Mouse (Mus musculus) left cerebral cortex, postnatal 10 days (tissue): ENCODE measurements around the gene Cd53. TPM values are rescaled to one million over a fixed set of nuclear protein-coding genes. Genes with fewer than 3 reads are reported as not detected.

Source experiments
- DNase-seq, 2 experiments: peaks; one replicate each; pipeline ENCODE4 v3.0.0; 2021 to 2022; ENCODE audit warnings: low spot score in 2 of 2, mixed read lengths in 1 of 2; ENCODE audit errors: extremely low spot score in 1 of 2
- intact Hi-C: fragments of 180-260 bp; cut with DNase I; formaldehyde crosslinking; loops from one replicate; pipeline ENCODE4 v1.15.1; 2025
- total RNA-seq, 2 experiments: library from RNA; stranded (reverse); gene quantifications; 2 replicates each; pipeline ENCODE4 v1.2.3; 2021

Gene Cd53
- 1 to 10 TPM; 8.1 to 8.3 TPM for total RNA-seq

DNA sequence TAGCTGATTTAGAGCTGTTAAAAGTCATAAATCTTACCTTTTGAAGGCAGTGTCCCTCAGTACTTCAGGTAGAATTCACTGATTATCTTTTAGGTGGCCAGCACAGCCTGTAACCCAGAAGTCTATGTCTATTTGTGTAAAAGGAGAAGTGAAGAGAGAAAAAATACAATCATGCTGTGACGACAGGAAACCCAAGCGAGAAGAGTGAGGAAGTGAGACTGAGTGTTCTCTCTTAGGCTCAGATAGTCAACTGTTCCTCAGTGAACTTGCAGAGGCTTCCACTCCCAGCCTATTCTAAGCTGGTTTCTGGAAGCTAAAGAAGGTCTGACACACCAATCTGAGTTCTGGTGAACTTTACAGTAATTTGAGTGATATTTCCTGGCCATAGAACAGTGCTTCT, at the start of gene Cd53:
Gene Cd53 (minus strand): TSS at position 220 of the 400 bp plus-strand sequence.
- intact Hi-C loops: no loop called here
- peak in 1 of 2 experiments; percentile 1 for DNase-seq

DNA sequence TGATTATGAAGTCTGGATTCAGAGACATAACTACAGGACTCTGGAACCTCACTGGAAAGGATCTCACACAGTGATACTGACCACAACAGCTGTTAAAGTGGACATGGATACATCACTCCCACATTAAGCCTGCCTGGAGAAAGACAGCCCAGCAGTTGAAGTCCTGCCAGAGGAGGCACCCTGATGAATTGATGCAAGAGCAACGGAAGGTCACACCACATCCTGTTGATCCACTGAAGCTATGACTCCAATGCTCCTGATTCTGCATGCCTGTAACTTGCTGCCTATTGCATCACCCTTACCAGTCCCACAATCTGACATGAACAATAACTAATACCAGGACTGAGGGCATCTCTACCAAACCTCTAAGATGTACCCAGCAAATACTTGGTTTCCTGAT, 42.2 kb upstream of the Cd53 start:
- no peak for DNase-seq
- intact Hi-C loops: no loop called here

DNA sequence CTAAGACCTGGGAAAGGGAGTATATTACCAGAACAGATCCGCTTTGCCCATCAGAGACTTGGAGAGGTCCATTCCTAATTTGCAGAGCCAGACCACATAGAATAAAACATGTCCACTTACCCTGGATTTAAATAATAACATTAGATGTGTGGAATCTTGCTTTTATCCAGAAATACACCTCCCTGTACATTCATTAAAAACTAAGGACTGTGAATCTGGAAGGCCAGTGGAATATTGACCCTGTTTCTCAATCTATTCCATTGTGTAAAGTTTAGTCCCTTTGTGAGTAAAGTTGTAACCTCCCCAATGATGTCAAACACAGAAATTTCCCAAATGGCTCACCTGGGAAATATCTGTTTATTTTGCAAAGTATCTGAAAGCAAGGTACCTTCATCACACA, 36.2 kb upstream of the Cd53 start, which contains the start of gene Olfr266:
Gene Olfr266 (minus strand): TSS at position 101 of the 400 bp plus-strand sequence.
- no peak for DNase-seq
- intact Hi-C loops: no loop called here

DNA sequence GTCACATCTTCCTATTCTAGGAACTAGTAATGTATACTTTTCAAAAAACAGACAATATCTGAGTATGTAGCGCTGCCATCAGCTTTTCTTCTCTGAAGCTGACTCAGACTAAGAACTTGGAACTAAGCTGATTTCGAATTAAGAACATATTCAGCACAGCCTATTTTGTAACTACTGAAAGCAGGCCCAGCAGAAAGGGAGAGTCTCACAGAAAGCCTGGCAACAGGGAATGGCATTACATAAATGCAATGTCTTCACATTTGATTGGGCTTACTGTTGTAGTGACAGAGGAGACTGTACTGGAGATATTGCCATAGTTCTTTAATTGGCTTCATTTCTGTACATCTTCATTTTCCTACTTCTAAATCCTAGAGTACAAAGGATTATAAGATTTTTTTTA, 27.7 kb upstream of the Cd53 start:
- intact Hi-C loops: no loop called here
- no peak for DNase-seq

DNA sequence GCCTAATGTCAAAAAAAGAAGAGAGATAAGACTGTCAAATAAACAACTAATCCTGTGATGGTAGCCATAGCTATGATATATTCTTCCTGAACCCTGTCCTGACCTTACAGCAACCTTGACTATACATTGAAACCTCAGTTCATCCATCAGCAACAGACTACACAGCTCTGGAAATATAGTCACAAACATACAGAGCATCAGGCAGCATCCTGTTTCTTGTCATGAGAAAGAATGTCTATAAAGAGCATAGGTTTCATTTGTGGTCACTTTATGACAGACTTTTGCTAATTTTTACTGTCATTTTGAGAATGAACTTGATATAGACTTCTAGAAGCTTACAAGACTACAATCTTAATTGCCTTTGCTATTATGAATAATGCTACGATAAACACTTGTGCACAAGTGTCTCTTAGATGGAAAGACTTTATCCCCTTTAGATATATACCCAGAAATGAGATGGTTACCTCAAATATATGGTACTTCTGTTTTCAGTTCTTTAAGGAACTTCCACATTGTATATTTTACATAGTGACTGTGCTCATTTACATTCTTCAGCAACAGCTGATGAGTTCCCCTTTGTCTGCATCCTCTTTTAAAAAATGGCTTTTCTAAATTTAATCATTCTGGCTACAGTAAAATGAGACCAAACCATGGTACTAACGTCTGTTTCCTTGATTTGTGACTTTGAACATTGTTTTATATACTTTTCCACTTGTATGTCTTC, 19.2 kb upstream of the Cd53 start:
- intact Hi-C loops: no loop called here
- no peak for DNase-seq

DNA sequence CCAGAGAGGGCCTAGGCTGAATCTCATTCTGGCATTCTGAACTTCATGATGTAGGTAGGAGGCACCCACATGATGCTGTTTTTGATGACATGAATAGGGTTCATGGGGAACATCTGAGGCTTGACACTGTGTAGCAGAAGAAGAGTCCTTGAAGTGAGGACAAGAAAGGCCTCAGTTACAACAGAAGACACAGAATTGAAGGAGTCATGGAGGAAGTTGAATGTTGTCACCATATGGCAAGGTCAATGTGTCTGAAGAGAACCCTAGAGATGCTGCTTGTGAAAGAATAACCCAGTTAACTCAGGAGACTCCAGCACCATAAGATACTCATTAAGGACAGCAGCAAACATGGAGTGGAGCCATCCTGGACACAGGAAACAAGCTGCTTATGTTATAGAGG, 8.1 kb upstream of the Cd53 start:
- no peak for DNase-seq
- intact Hi-C loops: no loop called here

DNA sequence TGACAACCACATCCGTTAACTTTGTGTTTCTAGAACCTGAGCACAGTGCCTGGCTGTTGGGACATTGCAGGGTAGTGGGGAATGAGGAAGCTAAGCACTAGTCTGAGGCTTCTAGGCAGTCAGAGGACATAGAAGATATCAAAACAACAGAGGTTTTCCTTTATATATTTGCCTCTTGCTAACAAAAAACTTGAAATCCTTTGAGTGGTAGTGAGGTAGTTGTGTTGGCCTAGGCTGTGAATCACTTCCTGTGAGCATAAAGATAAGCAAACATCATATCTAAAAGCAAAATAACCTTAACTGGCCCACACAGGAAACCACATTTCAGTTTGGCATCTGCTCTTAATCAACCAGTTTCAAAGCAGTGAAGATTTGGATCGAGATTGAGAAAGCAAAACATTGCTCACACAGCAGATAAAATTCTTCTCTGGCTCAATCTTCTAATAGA, 1.5 kb downstream of the Cd53 start:
- intact Hi-C loops: no loop called here
- no peak for DNase-seq

DNA sequence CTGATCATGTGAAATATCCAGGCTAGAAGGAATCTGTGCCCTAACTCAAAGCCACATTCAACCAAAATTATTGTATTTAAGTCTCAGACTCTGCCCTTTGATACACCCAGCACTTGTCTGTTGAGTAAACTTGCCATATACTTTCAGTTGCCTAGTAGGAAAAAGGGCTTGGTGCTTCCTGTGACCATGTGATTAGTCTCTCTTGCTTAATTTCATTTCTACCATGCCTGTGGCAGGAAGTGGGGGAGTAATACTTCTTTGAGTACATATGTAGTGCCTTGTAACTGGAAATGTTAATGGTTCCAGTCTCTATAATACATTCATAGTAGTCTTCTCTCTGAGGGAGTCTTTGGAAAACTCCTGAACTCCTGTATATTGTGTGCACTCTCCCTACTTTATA, 2.0 kb downstream of the Cd53 start:
- intact Hi-C loops: no loop called here
- DNase-seq: no peak

DNA sequence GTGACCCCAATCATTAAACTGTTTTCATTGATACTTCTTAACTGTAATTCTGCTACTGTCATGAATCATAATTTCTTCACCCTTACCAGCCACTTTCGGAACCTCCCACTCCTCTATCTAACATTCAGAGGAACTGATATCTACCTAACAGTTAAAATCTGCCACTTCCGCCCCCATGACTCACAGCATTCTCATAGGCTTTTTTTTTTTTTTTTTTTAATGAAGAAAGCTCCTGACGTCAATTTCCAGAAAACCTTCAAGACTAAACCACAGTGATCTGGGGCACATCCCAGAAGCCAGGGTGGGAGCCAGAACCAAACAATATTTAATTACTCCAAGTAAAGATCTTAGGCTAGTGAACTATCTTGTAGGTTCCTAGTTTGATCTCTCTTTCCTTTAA, 4.8 kb downstream of the Cd53 start:
- intact Hi-C loops: no loop called here
- DNase-seq: no peak

DNA sequence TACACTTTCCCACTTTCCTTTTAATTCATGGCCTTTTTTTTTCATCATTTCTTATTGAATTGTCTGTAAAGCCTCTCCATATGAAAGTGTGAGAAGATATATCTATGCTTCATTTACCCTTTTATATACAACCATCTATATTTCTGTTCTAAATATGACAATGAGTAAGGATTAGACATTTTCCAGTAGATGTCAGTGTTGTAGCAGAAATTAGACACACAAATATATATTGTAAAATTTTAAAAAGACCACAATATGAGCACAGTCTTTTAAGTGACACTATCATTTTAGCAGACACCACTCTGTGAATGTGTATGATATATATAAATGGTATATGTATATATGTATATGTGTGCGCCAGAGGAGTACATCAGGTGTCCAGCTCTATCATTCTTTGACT, 18.1 kb downstream of the Cd53 start:
- intact Hi-C loops: no loop called here
- DNase-seq: no peak

DNA sequence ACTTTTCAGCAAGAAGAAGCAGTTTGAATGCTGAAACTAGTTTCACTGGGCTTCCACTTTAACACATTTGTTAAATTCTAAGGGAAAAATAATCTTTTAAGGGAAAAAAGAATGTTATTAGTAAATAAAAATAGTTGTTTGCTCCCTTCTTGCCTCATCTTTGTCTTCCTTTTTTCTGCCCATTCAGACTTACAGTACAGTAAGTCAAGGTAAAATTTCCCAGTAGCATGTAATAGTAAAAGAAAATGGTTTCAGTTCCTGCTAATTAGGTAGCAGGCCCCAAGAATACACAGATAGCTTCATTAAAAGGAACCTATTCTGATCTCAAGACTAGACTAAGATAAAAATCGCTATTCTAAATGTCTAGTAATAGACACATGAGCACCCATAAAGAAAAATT, 34.1 kb downstream of the Cd53 start:
- DNase-seq: no peak
- intact Hi-C loops: no loop called here

DNA sequence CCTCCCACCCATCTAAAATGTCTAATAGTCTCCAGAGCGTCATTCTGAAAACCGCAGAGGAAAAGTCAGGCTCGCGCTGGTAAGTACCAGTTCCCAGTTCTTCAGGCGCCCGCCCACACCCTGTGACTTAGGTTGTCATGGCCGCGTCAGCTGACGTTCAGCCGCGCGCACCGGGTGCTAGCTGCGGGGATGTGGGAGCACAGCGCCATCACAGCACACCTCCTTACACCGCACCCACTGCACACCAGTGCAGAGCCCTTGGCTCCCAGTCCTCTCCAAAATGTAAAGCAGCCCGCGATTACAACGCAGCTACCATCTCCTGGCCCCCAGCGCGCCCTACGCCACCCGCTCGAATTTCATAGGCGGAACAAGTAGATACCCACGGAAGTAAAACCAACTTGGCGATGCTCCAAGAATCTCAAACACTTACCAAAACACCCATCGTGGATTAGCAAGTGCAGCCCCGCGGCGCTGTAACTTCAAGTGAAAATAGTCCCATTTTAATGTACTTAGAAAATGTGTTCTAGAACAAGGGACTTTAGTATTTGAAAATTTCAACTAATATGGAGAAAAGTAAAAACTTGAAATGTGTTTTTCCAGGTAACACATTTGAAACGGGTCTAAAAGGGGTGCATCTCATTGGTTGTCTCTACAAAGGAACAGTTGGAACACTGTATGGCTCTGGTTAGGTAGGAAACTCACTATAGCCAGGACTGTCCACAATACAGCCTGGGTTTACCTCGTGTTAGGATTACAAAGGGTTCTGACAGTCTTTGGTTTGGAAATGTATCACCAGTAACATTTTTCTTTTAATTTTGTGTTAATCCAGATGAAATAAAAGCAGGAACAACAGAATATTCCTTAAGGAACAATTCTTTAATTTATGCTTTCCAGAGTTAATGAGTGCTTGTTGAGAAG, 67.7 kb downstream of the Cd53 start:
- peak; percentile 84 to 93 for DNase-seq
- intact Hi-C loops: no loop called here

DNA sequence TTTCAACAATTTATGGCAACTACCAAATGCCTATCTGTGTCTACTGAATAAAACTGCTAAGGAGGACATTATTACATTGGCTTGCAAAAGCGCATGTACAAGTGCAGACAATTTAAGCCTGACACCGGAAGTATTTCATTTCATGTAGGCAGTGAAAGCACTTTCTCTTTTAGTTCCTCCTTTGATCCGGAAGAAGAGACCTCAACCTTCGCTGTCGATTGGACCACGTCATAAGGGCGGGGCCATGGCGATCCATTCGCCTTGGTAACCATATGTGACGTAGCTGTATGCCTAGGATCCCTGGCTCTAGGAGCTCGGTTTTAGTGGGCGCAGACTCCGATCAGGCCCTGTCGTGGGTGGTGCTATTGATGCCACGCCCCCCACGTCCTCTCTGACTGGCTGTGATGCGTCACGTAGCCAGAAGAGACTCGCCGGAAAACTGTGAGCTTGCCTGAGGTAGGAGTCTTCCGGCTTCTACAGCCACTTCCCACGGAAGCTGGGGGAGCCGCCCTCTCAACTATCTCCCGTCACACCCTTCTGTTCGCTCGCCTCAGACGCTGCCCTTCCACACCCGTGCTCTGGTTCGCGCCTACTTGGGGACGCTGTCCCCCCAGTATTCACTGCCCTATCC, 68.4 kb downstream of the Cd53 start:
- intact Hi-C loops: no loop called here
- peak; percentile 96 to 98 for DNase-seq

Other genes with a start within 250 kb of the Cd53 start
- 10 to 100 TPM; 41.9 to 48.6 TPM for gene Dram2, start 242.4 kb downstream of the Cd53 start, total RNA-seq
- 10 to 100 TPM; 39.8 to 44.3 TPM for gene Cept1, start 242.3 kb downstream of the Cd53 start, total RNA-seq
- 10 to 100 TPM; 19.9 to 20.1 TPM for gene Lrif1, start 105.2 kb downstream of the Cd53 start, total RNA-seq
- gene Olfr266, start 36.1 kb upstream of the Cd53 start, total RNA-seq: not detected
- 10 to 100 TPM; 28.0 to 28.1 TPM for gene Kcna3, start 246.0 kb upstream of the Cd53 start, total RNA-seq